Mouse (Mus musculus): ENCODE results near the gene Xrcc1.
A peak's percentile ranks its signal among the peaks of the same experiment; 100 is the strongest.

Gene Xrcc1

DNA sequence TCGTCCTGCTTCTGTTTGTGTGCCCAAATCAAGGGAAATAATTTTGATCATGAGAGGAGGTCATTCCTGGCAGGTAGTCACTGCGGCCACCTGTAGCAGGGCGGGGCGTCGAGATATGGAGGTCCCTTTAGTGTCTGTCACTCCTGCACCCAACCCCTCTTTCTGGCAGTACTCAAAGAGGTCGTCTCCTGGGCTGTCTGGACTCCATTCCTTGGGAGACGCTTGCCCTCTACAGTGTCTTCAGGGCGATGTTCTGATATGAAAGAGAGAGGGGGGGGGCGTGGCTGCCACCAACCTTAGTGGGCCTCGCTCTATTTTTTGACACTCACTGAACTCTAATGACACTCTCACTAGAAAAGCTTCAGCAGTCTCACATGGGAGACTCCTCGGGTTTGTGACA is 16.5 kb upstream of the Xrcc1 start:
- no peak for DNase-seq

DNA sequence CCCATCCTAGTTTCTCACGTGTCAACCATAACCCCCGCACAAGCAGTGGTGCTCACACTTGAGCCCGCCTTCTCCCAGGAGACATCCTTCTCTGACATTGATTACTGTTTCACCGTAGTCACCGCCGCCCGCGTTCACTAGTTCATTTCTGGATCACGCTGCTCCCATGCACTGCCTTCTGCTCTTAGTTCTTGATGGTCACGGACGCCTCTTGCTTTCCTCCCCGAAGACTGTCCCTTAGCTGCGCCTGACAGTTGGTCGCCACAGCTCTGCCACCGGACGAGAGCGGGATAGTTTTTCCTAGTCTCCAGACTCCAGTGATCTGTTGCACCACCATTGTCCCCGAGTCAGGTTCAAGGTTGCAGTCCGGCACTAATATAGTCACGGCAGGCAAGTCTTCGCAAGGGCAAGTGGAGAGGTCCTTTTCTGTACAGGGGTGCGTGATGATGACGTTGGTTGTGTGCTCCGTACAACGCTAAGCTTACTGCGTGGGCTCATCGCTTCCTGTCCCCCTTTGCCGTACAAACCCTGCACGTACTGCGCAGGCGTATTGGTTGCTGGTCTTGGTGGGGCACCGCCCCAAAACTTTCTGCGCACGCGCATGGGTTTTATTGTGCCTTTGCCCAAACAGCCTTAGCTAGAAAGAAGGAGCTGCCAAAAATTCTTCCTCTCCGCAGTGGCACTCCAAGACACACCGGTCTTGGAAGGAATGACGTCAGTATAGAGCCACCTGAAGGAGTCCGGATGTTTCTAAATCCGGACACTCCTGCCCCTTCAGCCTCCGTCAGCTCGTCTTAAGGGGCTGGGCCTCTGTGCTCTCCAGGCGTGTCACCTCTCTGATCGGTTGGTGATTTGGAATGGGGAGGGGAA is 15.8 kb upstream of the Xrcc1 start, which contains the start of gene Irgq:
Gene Irgq (plus strand): TSS at position 628 of the 870 bp plus-strand sequence.
- peak; percentile 99 for DNase-seq

DNA sequence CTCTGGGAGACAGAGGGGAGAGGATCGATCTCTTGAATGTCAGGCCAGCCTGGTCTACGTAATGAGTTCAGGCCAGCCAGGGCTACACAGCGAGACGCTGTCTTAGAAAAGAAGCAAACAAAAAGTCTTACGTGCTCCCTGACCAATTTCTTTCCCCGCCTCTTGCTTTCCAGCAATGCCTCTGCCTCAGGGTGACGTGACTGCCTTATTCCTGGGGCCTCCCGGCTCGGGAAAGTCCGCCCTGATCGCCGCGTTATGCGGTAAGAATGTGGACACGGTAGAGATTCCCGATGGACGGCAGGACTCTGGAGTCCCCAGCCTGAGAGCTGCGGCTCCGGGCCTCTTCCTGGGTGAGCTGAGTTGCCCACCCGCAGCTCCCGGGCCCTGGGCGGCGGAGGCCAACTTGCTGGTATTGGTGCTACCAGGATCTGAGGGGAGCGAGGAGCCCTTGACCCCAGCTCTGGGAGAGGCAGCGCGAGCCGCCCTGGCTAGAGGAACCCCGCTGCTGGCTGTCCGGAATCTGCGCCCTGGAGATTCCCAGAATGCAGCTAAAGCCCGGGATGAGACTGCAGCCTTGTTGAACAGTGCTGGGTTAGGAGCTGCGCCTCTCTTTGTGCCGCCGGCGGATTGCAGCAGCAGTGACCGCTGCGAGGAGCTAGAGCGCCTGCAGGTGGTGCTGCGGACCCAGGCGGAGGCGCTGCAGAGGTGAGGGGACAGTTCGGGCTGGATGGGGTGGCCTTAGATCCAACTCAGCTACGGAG is 14.7 kb upstream of the Xrcc1 start:
- peak; percentile 85 to 91 for DNase-seq

DNA sequence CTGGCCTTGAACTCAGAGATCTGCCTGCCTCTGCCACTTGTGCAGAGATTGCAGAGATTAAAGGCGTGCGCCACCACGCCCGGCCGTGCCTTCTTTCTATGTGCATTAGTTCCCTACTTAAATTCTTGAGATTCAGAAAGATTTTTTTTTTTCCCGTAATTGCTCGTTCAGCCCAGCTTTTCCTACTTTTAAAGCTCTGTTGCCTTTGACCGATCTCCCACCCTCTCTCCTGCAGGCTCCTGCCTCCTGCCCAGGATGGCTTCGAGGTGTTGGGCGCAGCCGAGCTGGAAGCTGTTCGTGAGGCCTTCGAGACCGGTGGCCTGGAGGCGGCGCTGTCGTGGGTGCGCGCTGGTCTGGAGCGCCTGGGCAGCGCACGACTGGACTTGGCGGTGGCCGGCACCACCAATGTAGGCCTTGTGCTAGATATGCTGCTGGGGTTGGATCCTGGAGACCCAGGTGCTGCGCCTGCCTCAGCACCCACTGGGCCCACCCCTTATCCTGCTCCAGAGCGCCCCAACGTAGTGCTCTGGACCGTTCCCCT is 13.0 kb upstream of the Xrcc1 start:
- DNase-seq: peak; percentile 12 to 27

DNA sequence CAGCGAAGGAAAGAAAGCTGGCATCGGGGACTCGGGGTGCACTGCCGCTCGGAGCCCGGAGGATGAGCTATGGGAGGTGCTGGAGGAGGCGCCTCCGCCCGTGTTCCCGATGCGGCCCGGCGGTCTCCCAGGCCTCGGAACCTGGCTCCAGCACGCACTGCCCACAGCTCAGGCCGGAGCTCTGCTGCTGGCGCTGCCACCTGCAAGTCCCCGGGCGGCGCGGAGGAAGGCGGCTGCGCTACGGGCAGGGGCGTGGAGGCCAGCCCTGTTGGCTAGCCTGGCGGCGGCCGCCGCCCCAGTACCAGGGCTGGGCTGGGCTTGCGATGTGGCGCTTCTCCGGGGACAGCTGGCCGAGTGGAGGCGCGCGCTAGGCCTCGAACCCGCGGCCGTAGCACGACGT is 12.3 kb upstream of the Xrcc1 start:
- peak; percentile 19 to 38 for DNase-seq

DNA sequence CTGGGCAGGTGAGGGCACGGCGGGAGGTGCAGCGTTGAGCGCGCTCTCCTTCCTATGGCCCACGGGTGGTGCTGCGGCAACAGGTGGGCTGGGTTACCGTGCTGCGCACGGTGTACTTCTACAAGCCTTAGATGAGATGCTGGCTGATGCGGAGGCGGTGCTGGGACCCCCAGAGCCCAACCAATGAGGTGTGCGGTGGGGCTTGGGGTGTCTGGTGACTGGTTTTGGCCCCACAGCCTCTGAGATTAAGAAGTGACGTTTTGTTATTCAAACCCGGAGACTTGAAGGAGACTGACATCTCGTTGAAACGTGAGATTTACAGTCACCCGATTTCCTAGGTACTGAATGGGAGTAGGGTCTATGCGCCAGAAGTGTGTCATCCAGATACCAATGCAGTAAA is 11.8 kb upstream of the Xrcc1 start:
- DNase-seq: peak in 1 of 2 experiments; percentile 40

DNA sequence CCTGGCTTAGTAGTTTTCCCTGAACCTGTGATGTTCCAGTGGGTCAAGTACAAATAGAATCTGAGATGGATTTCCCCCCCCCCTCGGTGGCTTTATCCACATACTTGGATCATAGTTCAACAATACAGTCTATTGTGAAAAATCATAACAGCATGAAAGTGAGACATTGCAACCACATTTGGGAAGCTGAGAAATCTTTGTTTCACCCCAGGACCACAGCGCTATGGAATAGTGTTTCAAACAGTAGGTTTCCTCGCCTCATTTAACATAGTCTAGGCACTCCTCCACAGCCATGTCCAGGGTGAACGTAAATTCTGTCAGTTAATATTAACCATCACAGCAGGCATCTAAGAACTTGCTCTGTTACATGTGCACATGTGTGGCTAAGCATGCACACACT is 9.0 kb upstream of the Xrcc1 start:
- DNase-seq: peak; percentile 16 to 38

DNA sequence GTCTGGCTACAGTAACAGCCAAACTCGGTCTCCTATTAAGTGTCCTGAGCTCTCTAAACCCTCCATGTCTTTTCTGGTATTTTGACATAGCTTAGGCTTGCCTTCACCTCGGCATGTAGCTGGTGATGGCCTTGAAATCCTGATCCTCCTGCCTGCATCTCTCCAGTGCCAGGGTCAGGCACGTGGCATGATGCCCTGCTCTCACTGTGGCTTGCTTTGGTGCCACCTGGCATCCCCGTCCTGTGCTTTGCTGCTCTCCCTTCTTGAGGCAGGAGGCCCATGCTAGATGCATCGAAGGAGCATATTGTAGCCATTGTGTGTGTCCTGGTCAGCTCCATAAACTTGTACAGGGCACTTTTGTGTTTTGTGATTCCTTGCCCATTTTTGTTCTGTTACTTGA is 8.5 kb upstream of the Xrcc1 start:
- DNase-seq: no peak

DNA sequence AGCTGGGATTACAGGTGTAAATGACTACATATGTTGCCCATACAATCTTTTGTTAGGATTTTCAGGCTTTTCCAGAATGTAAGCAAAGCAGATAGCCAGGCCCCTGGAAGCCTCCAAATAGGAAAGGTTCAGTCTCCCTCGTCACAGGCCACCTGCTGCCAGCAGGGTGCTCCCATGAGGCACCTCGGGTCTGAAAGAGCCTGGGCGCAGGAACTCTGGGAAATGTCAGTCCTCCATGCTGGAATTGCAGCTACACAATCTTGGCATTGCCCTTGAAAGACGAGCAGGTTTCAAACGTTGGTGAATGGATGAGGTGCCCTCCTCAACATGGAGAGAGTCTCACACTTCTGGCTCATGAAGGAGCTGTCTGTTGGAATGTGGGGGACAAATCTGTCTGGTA is 7.9 kb upstream of the Xrcc1 start:
- DNase-seq: peak; percentile 51 to 70

DNA sequence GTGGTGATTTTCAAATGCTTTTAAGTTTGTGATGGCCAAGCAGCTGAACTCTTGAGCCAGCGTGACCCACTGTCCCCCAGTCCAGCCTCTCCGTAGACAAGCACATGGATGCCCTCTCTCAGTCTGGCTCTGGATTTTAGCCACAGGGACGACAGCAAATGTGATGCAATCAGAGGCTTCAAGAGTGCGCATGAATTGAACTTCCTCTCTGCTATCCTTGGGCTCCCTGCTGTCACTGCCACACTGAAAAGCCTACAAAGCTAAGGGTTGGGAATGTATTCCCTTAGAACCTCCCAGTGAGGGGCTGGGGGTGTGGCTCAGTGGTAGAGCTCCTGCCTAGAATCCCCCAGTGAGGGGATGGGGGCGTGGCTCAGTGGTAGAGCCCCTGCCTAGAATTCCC is 7.4 kb upstream of the Xrcc1 start:
- no peak for DNase-seq

DNA sequence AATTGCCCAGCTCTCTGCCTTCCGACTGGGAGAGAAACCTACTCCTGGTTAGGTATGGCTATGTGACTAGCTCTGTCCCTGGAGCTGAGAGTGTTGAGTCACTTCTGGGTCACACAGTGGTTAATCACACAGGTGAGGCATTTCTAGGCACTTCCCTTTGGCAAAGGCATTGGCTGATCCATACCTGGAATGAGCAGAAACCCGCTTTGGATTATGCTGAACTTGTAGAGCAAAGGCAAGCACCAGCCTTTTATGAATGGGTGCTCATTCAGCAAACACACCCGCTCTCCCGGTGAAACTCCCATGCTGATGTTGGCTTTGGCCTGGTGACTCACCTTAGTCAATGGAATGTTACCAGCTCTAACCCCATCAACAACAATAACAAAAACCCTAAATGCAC is 6.4 kb upstream of the Xrcc1 start:
- no peak for DNase-seq

DNA sequence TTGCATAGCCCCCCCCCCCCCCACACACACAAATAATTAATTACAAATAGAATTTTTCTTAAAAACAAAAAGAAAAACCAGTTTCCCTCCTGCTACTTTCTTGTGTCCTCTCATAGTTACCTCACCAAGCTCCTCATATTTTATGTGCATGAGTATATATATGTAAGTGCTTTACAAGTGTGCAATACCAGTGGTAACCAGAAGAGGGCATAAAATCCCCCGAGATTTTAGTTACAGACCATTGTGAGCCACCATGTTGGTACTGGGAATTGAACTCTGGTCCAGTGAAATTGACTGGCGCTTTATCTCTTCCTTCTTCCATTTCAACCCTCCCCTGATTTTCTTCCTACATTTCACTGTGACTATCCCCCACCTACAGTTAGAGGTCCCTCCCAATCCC is 1.6 kb upstream of the Xrcc1 start:
- no peak for DNase-seq

DNA sequence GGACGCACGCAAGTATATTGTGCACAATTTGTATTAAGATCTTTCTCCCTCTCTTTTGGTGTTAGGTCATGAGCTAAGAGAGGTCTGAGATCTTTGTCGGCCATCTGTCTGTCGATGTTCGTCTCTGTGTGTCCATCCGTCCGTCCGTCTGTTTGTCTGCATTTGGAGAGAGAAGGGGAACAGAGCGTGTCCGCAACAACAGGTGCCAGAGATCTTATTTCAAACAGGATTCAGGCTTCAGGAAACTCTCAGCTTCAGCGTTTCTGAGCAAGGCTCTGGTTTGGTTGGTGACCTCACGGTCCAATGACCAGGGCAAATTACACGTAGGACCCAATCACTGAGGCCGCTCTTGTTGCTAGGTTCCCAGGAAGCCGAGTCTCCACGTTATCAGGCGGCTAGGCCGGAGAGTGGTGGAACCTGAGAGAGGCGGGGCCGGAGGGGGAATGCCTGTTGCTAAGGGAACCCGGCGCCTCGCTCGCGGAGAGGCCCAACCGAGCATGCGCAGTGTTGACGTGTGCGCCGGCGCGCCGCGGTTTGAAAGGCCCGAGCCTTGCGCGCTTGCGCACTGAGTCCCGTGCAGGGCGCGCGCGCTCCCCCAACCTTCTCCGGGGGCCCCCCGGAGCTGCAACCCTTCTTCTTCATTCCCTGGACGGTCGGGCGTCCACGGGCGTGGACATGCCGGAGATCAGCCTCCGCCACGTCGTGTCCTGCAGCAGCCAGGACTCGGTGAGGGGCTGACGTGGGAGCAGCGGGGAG is 723 bp downstream of the Xrcc1 start:
- DNase-seq: peak; percentile 99 to 100

DNA sequence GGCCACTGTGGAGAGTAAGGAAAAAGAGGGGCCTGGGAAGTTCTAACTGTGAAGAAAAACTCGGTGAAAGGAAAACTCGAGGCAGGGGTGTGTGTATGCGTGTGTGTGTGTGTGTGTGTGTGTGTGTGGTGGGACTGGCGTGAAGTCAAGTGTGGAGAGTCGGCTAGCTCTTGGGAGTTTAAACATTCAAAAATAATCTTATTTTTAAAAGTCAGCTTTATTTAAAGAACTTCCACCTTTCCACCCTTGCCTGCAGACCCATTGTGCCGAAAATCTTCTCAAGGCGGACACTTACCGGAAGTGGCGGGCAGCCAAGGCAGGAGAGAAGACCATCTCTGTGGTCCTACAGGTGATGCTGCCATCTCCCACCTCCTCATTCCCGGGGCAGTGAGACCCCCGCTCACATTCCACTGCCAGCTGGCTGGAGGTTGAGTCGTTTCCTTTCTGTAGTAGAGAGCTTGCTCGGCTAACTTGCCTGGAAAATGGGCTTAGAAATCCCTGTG is 1.5 kb downstream of the Xrcc1 start:
- no peak for DNase-seq

DNA sequence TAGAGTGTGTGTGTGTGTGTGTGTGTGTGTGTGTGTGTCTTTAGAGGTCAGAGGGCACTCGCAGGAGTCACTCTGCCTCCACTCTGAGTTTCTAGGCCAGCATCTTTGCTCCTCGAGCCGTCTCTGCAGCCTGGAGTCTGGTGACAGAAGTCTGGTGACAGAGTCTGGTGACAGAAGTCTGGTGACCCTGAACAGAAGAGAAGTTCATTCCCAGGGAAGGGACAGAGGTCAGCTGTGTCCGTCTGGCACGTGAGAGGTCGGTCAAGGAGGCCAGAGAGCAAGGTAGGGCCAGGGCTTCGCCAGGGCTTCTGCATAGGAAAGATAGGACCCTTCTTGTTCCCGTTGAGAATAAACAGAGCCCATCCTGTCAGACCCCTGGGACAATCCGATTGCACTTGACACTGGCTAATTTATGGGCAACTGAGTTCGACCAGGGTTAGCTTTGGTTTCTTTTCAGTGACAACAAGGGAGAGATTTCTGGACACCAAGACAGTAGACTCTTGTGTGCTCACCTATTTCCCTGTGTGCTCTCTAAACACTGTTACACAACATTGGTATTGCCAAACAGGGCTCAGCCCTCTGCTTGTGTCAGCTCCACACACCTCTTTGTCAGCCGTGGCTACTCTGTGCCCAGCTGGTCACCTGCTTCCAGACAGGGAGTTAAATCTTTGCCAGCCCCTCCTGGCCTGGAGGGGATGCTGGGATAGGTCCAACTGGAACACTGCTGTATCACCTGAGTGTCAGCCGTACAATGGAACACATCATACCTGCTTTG is 6.1 kb downstream of the Xrcc1 start:
- DNase-seq: no peak

DNA sequence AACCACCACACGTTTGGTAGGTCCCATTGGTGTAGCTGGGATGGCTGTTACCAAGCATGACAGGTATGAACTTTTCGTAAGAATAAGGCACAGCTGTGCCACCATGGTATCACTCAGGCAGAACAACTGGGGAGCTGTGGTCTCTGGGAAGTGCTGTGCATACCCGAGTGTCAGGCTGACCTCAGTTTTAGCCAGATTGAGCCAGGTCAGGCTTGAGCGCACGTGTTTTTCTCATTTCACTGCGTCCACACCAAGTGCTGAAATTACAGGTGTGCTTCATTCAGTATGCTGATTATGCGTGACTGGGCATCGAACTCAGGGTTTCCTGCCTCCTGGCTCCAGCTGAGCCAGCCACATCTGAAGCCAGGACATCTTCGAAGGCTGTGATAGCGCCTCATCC is 9.7 kb downstream of the Xrcc1 start:
- peak in 1 of 2 experiments; percentile 37 for DNase-seq

DNA sequence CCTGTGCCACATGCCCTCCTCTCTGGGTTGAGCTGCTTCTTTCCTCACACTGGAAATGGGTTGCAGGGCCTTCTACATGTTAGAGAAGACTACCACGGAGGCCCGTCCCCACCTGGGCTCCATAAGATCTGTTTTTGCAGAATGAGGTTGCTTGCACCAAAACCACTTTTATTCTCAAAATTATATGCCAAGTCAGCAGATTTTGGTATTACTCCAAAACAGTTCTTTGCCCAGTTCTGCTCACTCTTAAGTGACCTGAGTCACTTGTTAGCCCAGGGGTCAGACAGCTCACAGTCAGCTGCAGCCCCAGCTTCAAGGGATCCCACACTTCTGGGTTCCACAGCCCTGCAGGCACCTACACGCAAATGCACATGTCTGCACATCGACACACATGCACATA is 15.4 kb downstream of the Xrcc1 start:
- no peak for DNase-seq

DNA sequence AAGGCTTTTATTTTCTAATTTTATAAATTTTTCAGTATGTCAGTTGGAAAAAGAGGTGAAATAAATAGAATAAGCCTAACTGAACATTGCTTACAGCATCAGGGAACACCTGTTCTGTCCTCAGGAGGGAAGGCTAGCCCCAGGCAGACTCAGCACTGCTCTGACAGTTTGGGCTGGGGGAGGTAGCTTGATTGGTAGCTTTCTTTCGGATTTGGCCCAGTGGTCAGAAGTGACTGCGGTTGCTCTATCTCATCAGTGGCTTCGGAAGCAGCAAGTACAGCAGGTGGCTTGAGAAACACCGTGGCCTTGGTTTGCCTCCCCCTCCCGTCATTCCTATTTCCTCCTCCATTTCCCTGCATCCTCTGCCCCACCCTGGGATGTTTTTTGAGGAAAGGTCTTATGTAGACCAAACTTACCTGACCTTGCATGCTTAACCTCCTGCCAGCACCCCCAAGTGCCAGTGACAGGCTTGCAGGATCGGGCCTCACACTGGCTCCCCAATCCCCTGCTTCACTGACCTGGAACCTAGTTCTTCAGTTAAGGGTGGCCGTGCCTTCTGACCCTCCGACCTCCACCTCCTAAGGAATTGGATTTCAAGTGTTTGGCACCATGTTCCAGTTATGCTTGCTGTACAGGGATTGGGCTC is 17.2 kb downstream of the Xrcc1 start:
- DNase-seq: no peak

DNA sequence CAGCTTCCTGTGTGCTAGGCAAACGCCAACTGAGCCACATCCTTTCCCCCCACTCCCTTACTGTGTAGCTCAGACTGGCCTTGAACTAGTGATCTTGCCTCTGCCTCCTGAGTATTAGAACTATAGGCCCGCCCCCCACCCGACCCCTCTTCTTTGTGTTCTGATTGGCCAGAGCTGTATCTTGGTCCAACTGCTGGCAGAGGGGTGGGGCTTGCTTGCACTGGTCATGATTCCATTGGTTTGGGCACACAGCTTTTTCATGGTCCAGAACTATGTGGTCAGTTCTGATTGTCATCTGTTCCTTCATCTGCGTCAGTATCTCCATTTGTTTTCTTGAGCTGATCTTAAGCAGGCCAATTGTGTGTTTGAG is 17.7 kb downstream of the Xrcc1 start:
- no peak for DNase-seq

DNA sequence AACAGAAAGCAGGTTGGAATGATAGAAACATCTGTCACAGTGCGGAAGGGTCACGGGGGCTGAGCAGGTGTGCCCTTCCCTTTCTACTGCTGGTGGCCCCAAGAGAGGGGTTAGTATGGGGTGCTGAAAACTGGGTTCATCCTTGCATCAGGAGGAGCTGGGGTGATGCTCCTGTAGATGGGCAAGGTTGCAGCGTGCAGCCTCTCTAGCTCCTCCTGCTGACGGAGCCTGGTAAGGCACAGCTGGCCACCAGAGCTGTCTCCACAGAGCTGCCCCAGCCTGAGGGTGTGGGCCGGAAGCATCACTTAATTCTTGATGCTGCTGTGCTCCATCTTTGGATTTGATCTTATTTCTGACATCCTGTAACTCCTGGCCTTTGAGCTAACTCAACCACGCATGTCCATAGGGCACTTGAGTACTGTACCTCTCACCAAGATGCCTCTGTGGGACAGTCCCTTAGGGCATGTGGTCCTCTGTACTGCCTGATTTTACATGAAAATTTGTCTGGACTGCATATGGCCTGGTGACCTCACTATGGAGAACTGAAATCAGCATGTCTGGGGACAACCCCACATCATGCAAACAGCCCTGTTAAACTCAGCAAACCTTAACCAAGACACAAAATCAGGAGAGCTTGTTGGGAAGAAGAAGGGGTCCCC is 18.6 kb downstream of the Xrcc1 start:
- peak; percentile 87 to 89 for DNase-seq

DNA sequence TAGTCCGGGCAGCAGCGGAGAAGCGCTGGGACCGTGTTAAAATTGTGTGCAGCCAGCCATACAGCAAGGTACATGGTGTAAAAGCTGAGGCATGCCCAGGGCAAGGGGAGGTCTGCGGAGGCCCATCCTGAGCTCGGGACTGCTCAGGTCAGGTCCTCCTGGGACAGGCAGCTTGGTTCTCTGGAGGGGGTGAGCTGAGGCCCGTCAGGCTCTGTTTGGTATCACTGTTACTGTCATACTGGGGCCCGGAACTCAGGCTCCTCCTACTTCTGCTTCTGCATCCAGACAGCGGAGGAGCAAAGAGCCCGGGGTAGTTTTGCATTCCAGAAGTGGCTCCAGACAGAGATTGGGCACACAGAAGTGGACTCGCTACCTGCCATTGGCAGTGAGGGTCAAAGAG is 19.5 kb downstream of the Xrcc1 start:
- DNase-seq: no peak
